Mouse (Mus musculus) left cerebral cortex, postnatal 10 days (tissue): ENCODE measurements around the gene Ric8b. TPM values are rescaled to one million over a fixed set of nuclear protein-coding genes. Genes with fewer than 3 reads are reported as not detected.

Source experiments
- DNase-seq, 2 experiments: peaks; one replicate each; pipeline ENCODE4 v3.0.0; 2021 to 2022; ENCODE audit warnings: low spot score in 2 of 2, mixed read lengths in 1 of 2; ENCODE audit errors: extremely low spot score in 1 of 2
- intact Hi-C: fragments of 180-260 bp; cut with DNase I; formaldehyde crosslinking; loops from one replicate; pipeline ENCODE4 v1.15.1; 2025
- total RNA-seq, 2 experiments: library from RNA; stranded (reverse); gene quantifications; 2 replicates each; pipeline ENCODE4 v1.2.3; 2021

Ric8b gene
- total RNA-seq, 2 experiments from 2014 or later: 41.5 to 44.7 TPM

- intact Hi-C loops: no loop called here
These were observed 120.7 kb downstream of the Ric8b start for GRCm38 (mm10) chr10:85038147-85038546.

GRCm38 (mm10) chr10:85038852-85039251 is 121.4 kb downstream of the Ric8b start:
- no peak for DNase-seq
- intact Hi-C loops: no loop called here

More at GRCm38 (mm10) chr10:85038147-85038546, 120.7 kb downstream of the Ric8b start:
- no peak for DNase-seq

GRCm38 (mm10) chr10:85044191-85044711 is 126.8 kb downstream of the Ric8b start:
- intact Hi-C loops: loop anchor here (10.0 kb wide), 1 partner anchor 189 kb away; no protein-coding TSS in a partner anchor

GRCm38 (mm10) chr10:85044732-85045720 is 127.6 kb downstream of the Ric8b start:
- DNase-seq: peak; percentile 50 to 66
- intact Hi-C loops: loop anchor here (5.0 to 10.0 kb wide), 2 partner anchors 190 to 333 kb away; no protein-coding TSS in a partner anchor

More at GRCm38 (mm10) chr10:85044191-85044711, 126.8 kb downstream of the Ric8b start:
- DNase-seq: no peak

- DNase-seq: no peak
- intact Hi-C loops: loop anchor here (5.0 to 10.0 kb wide), 2 partner anchors 192 to 334 kb away; no protein-coding TSS in a partner anchor
These were observed 129.2 kb downstream of the Ric8b start for GRCm38 (mm10) chr10:85046585-85046984.

GRCm38 (mm10) chr10:85048008-85048407 is 130.6 kb downstream of the Ric8b start:
- no peak for DNase-seq
- intact Hi-C loops: loop anchor here (5.0 to 10.0 kb wide), 2 partner anchors 193 to 336 kb away; no protein-coding TSS in a partner anchor

- intact Hi-C loops: no loop called here
- DNase-seq: no peak
These were observed 133.3 kb downstream of the Ric8b start for GRCm38 (mm10) chr10:85050668-85051208.

GRCm38 (mm10) chr10:85052451-85052850 is 135.0 kb downstream of the Ric8b start:
- intact Hi-C loops: no loop called here

GRCm38 (mm10) chr10:85054876-85055275 is 137.5 kb downstream of the Ric8b start:
- DNase-seq: no peak
- intact Hi-C loops: no loop called here

More at GRCm38 (mm10) chr10:85052451-85052850, 135.0 kb downstream of the Ric8b start:
- DNase-seq: no peak

Other genes starting within 250 kb of the Ric8b start
- gene Rfx4, start 161.6 kb upstream of the Ric8b start, total RNA-seq: 10 to 100 TPM in 1 of 2 experiments, 1 to 10 TPM in 1; 7.8 to 10.2 TPM
- 1 to 10 TPM; 1.0 to 1.1 TPM for gene Fhl4, start 184.9 kb downstream of the Ric8b start, total RNA-seq
- gene Tmem263, start 185.0 kb downstream of the Ric8b start, total RNA-seq: 10 to 100 TPM; 31.7 to 33.3 TPM
- gene Mterf2, start 210.4 kb downstream of the Ric8b start, total RNA-seq: 10 to 100 TPM; 13.8 to 16.4 TPM